Mouse (Mus musculus) heart, adult 18-20 months (tissue): ENCODE measurements at regions not wholly inside any gene's neighbourhood (a gene's known extent, or its start where the extent isn't known, plus 50 kb on each side); places are given as distances from the start of the nearest gene placed in this dataset.

Source experiments
- DNase-seq, 2 experiments: peaks; one replicate each; pipeline ENCODE4 v3.0.0; 2021 to 2022; ENCODE audit warnings: mixed read lengths in 1 of 2

GRCm38 (mm10) chr16:24341736-24342135 is 51.6 kb upstream of the Lpp start:
- DNase-seq: peak in 1 of 2 experiments; percentile 27

DNA sequence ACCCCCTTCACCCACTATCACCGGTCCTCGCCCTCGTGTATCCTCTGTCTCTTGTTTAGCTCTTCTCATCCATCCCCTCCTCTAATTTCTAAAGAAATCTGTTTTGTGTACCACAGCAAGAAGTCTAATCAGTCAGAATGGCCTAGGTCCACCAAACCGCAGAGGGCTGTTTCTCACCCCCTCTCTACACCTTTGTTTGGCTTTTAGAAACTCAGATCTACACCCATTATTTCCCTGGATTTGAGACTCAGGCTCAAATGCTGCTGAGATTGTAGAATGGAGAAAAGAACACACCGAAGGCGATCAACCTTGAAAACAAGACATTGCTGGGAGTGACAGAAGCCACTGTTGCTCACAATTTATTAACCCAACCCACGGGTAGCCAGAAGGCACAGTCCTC is 52.7 kb upstream of the Lpp start:
- DNase-seq: no peak

GRCm38 (mm10) chr16:24339320-24340265 is 53.7 kb upstream of the Lpp start:
- no peak for DNase-seq

DNA sequence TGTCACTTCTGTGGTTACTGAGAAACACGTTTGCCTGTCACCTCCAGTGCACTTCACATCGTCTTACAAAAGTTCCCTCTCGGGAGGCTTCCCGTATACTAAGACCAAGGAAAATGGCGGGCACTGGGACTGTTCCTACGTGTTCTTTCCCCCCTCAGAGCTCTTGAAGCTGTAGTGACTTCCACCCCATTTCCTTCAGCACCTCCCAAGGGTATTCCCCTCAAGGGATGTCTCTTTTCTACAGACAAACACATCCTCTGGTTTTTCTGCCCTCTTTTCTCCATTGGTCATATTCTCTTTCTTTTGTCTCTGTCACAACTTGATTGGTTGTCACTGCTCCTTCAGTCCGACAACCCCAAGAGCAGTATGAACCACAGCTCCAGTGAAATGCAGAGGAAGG is 54.9 kb upstream of the Lpp start:
- no peak for DNase-seq

DNA sequence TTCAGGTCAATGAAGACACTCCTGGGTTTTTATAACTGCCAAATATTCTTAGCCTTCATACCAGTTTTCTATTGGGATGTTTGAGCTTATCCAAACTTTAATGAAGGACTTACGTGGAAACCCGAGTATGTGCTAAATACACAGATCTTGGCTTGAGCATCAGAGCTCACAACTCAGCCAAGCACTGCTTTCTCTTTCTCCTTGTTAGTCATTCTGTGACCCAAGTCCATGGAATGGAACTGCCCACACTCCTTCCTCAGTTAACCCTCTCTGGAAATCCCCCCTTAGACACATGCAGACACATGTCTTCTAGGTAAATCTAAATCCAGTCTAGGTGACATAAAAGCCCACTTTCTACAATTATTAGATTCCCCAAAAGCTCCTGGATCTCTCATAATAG is 58.9 kb upstream of the Lpp start:
- DNase-seq: peak in 1 of 2 experiments; percentile 16

- no peak for DNase-seq
Observed at GRCm38 (mm10) chr16:24331446-24332020, 61.8 kb upstream of the Lpp start.

DNA sequence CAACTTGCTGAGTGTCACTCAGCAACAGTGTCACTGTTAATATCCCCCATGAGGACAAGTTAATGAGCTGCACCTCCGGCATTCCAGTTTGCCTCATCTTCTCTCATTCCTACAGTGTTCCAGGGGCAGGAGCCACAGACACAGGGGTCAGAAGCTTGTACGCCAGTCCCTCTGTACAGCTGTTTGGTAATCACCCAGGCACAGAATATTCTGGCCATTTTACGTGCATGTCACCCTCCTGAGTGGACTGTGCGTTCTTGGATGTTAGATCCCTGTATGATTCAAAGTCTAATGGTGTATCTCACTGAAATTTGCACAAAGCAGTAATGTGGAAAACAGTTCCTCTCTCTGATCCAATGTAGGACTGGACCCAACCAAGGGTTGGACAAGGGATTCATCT is 66.7 kb upstream of the Lpp start:
- DNase-seq: peak in 1 of 2 experiments; percentile 9

- DNase-seq: peak; percentile 68 to 88
Observed at GRCm38 (mm10) chr16:24326046-24326445, 67.3 kb upstream of the Lpp start.

GRCm38 (mm10) chr16:24324917-24325316 is 68.4 kb upstream of the Lpp start:
- DNase-seq: no peak

DNA sequence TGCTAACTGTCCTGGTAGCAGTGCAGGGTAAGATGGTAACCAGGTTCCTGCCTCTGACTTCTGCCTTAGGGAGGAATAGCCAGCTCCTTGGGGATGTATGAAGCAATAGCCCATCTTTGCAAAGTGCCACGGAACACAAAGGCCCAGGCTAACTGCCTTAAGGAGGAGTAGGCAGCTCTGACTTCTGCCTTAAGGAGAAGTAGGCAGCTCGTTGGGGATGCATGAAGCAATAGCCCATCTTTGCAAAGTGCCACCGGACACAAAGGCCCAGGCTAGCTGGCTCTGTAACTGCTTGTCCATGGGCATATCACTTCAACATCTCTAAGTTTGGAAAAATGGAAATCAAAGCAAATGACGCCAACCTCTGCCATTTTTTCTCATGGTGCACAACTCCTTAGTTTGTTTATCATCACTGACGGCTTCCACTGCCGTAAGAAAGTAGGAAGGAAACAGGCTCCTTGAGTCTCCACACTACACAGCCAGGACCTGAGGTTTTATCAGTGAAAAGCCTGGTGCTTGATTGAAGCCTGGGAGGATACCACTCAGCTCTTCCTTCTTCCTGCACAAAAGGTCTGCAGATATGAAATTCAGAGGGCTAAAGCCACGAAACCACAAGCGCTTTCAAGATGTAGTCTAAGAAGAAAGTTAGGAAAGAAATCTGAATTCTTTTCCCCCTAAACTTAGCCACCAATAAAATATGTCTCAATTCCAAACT is 74.4 kb upstream of the Lpp start:
- DNase-seq: no peak

GRCm38 (mm10) chr16:24313544-24314326 is 79.6 kb upstream of the Lpp start:
- DNase-seq: peak in 1 of 2 experiments; percentile 11

DNA sequence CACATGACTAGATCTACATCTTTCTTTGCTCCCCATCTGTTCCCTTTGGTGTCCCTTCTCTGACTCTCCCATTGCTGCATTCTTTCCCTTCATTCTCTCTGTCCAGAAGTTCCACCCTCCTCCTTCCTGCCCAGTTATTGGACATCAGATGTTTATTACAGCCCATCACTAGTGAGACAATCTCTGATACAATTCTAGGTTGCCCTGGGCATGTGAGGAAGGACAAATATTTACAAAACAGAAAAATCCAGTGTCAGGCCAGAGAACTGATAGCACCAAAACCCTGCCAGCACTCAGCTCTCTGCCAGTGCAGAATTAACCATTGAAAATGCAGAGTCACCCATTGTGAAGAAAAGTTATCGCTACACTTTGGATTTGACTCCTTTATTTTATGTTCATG is 87.9 kb upstream of the Lpp start:
- DNase-seq: no peak

GRCm38 (mm10) chr16:24296790-24297189 is 96.5 kb upstream of the Lpp start:
- no peak for DNase-seq

DNA sequence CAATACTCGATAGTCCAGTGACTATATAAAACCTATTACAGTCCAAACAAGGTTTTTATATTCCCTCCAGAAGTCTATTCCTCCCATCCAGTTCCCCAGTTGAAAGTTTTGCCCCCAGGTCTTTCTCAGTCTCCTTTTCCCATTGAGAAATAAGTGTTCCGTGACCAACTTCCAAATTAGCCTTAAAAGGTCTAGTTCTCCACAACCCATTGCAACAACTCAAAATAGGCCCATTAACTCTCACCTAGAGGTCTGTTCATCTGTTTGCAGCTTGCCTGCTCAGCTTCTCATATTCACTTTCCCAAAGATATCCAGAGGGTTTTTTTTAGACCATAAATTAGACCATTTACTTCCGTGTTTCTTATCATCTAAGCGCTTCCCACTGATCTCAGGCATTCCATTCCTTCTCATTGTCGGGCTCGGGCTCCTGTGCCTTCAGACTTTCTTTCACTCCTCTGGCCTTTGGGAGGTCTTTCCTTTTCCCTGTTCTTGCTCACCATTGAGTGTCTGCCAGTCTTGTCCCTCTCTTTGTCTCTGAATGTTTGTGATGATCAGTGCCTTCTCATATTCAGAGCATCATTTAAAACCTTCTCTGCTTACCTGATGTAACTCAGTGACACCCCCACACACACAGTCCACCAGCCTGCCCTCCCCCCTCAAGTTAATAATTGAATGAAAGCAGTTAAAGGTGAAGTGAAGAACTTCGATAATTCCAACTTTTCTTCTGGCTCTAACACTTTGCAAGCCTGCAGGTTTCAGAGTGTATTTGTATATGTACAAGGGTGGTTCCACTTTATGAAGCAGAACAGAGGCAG is 97.5 kb upstream of the Lpp start:
- DNase-seq: no peak

- peak; percentile 21 to 26 for DNase-seq
Observed at GRCm38 (mm10) chr16:24284215-24284614, 109.1 kb upstream of the Lpp start.

- DNase-seq: peak; percentile 89 to 94
Observed at GRCm38 (mm10) chr16:24282194-24282683, 111.1 kb upstream of the Lpp start.

DNA sequence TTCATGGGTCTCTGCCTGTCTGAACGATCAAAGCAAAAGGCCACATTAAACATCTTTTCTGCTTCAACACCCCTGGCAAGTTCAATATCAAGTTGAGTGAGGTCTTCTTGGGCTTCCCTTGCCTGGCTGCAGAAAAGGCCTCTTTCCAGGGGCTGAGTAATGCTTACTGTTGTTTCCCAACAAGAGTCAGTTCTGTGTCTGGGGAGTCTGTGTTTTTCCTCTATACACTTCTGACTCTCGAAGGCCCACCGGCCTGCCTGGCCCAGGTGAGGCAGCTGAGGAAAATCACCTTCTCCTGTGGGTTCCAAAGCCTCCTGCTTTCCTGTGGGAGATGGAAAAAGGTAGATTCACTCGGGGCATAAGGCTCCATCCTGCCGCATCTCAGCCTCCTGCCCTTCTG is 111.7 kb upstream of the Lpp start:
- peak; percentile 35 to 47 for DNase-seq

DNA sequence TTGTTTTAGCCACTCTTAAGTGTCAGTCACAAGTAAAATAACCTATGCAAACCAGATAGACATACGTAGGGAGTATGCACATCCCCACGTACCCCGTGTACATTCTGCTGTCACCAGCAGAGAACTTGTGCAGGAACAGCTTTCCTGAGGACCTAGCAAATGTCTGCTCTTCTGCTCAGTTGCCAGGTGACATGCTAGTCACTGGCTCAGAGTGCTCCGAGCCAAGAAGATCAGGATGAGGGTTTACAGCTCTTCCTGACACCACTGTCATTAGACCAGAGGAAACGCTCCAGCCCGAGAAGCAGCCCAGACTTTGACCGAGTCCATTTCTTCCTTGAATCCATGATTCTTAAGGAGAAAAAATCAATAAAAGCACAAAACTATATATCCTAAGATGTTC is 115.5 kb upstream of the Lpp start:
- no peak for DNase-seq

GRCm38 (mm10) chr16:24262701-24263100 is 130.6 kb upstream of the Lpp start:
- no peak for DNase-seq

GRCm38 (mm10) chr16:24259711-24260230 is 133.5 kb upstream of the Lpp start:
- DNase-seq: no peak

- no peak for DNase-seq
Observed at GRCm38 (mm10) chr16:24258991-24259390, 134.3 kb upstream of the Lpp start.
